Mouse (Mus musculus): ENCODE data around the gene Npvf.

The Npvf gene

DNA sequence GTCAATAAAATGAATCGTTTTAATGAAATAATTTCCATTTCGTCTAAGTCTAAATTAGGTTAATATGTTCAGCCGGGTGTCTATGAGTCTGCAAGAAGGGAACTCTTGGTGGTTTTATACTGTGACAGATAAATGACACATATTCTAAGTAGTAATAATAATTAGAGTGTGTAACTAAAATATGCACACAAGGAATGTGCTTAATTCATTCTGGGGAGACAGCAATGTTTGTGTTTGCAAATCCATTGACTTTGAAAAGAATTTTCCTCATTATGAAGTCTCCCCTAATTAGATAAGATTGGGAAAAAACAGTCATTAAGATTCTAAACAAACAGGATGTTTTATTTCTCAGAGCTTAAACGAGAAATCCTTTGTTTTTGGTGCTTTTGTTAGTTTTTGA, at the start of gene Npvf:
Npvf (minus strand) TSS at position 84 of the 400 bp plus-strand sequence.
- no peak for DNase-seq (ENCODE audit: low read depth, low spot score)

DNA sequence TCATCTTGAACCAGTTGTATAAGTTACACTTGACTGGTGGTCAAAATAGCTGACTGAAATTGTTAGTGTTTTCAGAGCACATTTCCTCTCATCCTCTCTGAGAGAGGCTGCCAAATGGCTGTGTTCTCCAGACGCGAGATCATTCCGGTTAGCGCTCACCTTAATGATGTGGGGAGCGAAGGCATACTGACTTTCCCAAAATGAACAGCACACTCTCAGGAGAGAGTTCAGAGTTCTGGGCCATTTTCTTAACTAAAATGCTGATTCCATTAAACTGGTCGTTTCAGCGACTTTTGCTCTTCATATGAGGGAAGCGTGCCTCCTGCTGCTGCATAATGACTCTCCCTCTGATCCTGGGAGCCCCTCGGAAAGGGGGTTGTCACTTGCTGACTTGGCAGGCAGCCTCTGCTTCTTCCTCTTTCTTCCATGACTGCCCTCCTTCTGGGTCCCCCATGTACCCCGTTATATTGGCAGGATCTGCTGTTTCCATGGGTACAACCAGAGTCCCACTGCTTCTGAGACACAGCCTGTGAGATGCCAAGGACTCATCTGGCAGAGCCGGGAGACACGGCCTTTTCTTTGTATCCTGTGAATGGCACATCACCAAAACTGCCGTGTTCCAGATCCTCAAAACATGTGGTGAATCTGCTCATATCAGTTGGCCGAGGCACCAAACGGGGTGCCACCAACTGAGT, 35.0 kb upstream of the Npvf start:
- no peak for DNase-seq (ENCODE audit: low read depth, low spot score)

- DNase-seq (ENCODE audit: low read depth, low spot score), result no peak
These were observed 30.6 kb upstream of the Npvf start for GRCm38 (mm10) chr6:50684646-50685415.

DNA sequence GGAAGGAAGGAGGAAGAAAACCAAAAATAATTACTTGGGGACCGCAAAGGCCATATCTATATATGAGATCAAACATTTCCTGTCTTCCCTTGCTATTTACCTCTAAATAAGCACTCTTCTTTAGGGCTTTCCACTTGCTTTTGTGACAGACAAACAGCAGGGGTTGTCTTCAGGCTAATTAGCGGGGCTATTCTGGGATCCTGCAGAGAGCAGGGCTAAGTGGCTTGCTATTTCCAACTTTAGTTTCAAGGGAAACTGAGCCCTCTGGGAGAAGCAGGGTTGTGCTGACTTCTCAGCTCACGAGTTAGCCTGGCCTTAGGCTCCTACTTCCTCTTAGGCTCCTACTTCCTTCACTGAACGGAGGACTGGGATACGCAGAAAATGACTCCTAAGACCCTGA, 27.3 kb upstream of the Npvf start:
- no peak for DNase-seq (ENCODE audit: low read depth, low spot score)

GRCm38 (mm10) chr6:50680224-50681215, 26.3 kb upstream of the Npvf start:
- DNase-seq (ENCODE audit: low read depth, low spot score), result no peak

DNA sequence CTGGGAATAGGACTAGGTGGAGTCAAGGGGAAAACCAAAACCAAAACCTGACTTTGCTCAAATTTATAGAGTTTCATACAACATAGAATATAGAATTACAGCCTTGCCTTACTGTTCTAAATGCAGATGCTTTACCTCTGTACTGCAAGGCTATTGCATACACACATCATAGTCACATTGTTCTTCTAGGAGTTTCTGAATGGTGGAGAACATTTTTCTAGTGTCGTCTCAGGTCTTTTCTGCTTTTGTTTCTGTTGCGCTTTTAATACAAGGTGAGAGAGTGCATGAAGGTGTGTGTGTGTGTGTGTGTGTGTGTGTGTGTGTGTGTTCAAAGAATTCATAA, 25.2 kb upstream of the Npvf start:
- no peak for DNase-seq (ENCODE audit: low read depth, low spot score)

GRCm38 (mm10) chr6:50678826-50679485, 24.7 kb upstream of the Npvf start:
- peak; percentile 18 for DNase-seq (ENCODE audit: low read depth, low spot score)

GRCm38 (mm10) chr6:50671191-50671590, 17.0 kb upstream of the Npvf start:
- no peak for DNase-seq (ENCODE audit: low read depth, low spot score)

GRCm38 (mm10) chr6:50666937-50667336, 12.7 kb upstream of the Npvf start:
- DNase-seq (ENCODE audit: low read depth, low spot score), result no peak

DNA sequence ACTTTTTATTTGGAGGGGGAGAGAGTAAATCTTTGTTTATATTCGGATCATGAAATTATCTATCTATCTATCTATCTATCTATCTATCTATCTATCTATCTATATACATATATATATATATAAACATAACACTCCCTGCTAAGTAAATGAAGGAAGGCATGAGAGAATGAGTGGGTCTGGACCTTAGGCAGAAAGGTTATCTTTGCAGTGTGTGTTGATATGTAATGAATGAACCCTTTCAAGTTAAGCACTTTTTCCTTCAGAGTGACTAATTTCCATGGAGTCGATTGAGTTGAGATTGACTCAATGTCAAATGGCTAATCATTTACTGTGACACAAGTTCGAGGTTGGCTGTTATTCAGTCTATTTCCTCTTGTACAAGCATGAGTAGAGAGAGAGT, 10.8 kb upstream of the Npvf start:
- DNase-seq (ENCODE audit: low read depth, low spot score), result no peak

GRCm38 (mm10) chr6:50664193-50664592, 10.0 kb upstream of the Npvf start:
- DNase-seq (ENCODE audit: low read depth, low spot score), result no peak

DNA sequence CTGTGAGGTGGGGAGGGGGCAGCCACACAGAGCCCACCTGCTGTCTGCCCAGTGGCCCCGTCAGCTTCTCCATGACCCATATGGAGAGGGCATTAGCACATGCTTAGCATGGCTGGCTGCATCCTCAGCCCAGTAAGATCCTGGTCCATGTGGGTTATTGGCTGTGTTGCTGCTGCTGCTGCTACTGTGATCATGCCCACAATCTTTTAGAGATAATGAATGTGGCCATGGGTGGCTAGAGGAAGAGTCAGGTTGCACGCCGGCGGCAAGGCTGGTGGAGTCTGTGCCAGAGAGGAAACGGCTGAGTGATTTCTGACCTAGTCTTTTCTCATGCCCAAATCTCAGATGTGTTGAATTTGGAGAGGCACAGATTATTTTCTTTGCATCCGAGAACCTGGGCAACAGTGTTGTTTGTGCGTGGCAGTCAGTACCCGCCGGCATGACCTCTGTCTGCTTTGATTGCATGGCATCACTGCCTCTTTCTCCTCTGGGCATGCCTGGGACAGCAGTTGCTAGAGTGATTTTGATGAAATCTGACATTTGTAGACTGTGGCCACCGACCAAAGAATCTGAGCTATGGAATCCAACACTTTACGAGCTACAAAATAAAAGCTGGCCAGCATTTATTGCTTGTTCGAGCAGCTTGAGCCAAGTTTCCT, 8.8 kb upstream of the Npvf start:
- no peak for DNase-seq (ENCODE audit: low read depth, low spot score)

DNA sequence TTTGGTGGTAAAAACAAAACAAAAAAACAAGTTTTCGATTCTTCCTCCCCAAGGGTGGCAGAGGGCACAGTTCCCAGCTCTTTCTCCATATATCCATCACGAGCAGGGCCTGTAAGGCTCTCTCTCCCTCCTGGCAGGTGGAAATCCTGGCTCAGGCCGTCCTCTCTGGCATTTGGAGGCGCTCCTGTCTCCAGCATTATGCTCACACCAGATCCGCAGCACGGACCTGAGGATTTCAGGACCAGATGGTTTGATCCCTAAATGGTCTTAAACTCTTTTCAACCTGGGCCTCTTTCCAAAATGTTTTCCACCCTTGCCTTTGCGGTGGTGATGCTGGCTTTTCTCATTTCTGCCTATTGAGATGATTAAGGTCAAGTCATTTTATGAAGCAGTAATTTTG, 7.5 kb upstream of the Npvf start:
- no peak for DNase-seq (ENCODE audit: low read depth, low spot score)

- no peak for DNase-seq (ENCODE audit: low read depth, low spot score)
These were observed 4.2 kb upstream of the Npvf start for GRCm38 (mm10) chr6:50658466-50658865.

- no peak for DNase-seq (ENCODE audit: low read depth, low spot score)
These were observed 3.8 kb upstream of the Npvf start for GRCm38 (mm10) chr6:50658018-50658417.

DNA sequence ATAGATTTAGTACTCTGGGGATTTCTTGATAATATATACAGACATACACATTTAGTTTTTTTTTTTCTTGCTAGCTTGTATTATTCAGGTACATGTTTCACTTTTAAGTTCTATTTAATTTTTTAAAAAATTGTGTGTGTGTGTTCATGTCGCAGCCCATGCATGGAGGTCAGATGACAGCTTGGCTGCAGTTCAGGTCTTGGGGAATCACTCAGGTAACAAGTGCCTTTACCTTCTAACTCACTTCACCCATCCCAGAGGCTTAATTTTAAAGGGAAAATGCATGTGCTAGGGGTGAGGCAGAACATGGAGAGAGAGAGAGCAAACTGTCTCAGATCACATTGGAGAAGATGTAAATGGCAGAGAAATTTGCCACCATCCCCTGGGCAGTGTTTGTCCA, 2.2 kb upstream of the Npvf start:
- DNase-seq (ENCODE audit: low read depth, low spot score), result no peak

GRCm38 (mm10) chr6:50655925-50656324, 1.7 kb upstream of the Npvf start:
- no peak for DNase-seq (ENCODE audit: low read depth, low spot score)

- no peak for DNase-seq (ENCODE audit: low read depth, low spot score)
These were observed 6.6 kb downstream of the Npvf start for GRCm38 (mm10) chr6:50647656-50648055.

- no peak for DNase-seq (ENCODE audit: low read depth, low spot score)
These were observed 7.6 kb downstream of the Npvf start for GRCm38 (mm10) chr6:50646659-50647058.

DNA sequence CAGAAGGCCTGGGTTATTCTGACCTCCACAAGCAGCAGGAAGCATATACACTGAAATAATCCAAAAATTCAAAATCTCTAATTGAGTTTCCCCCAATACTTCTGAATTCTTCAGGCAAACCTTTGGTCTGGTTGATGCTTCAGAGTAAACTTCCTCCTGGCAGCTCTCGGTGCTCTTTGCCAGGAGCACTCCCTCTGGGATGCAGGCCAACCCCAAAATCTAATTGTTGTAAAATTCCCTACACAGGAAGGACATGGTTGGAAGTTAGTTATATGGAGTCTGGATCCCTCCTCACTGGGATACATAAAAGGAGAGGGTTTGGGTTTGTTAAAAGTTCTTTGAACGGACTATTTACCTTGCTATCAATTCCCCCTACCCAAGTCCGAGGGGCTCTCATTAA, 9.5 kb downstream of the Npvf start:
- DNase-seq (ENCODE audit: low read depth, low spot score), result no peak

- no peak for DNase-seq (ENCODE audit: low read depth, low spot score)
These were observed 12.3 kb downstream of the Npvf start for GRCm38 (mm10) chr6:50641898-50642297.

All from WW6 (cell line).